Mouse (Mus musculus): ENCODE measurements at regions not wholly inside any gene's neighbourhood (a gene's known extent, or its start where the extent isn't known, plus 50 kb on each side); places are given as distances from the start of the nearest gene placed in this dataset.
A peak's percentile ranks its signal among the peaks of the same experiment; 100 is the strongest.

GRCm38 (mm10) chr12:52389552-52389951 is 114.2 kb upstream of the Arhgap5 start:
- no peaks in the 10 kb centered on the region for H3K9me3 ChIP-seq
- 0 out of 2 replicates have a peak, but pooled peaks cover 7% of the 10 kb centered on the region for H3K4me1 ChIP-seq
- no peak overlapping the region for H3K4me3 ChIP-seq
- no peak overlapping the region for H3K4me2 ChIP-seq
- H3K27ac ChIP-seq = no peak overlapping the region
- H3K36me3 ChIP-seq = no peaks in the 10 kb centered on the region
- H3K9ac ChIP-seq = no peak overlapping the region
- H3K27me3 ChIP-seq = no peaks in the 10 kb centered on the region
- WGBS = 77% methylated on average over 5 of the region's 5 CpGs
- ATAC-seq (ENCODE audit: borderline replicate concordance, extremely low read depth, low FRiP score, low TSS enrichment) = no peak

GRCm38 (mm10) chr12:52390242-52390641 is 113.5 kb upstream of the Arhgap5 start:
- Histone ChIP-seq H3K36me3 (no peaks in the 10 kb centered on the region), H3K4me2 (no peak overlapping the region), H3K9me3 (no peaks in the 10 kb centered on the region), H3K27me3 (no peaks in the 10 kb centered on the region), H3K4me1 (0 out of 2 replicates have a peak, but pooled peaks cover 7% of the 10 kb centered on the region), H3K27ac (no peak overlapping the region), H3K9ac (no peak overlapping the region), H3K4me3 (no peak overlapping the region)
- 38% methylated on average over 4 of the region's 4 CpGs for WGBS
- peak; percentile 54 for ATAC-seq (ENCODE audit: borderline replicate concordance, extremely low read depth, low FRiP score, low TSS enrichment)

- ATAC-seq (ENCODE audit: borderline replicate concordance, extremely low read depth, low FRiP score, low TSS enrichment) = no peak
- H3K9ac ChIP-seq = no peak overlapping the region
Observed at GRCm38 (mm10) chr12:52392636-52393035, 111.1 kb upstream of the Arhgap5 start.

GRCm38 (mm10) chr12:52393981-52394718 is 109.6 kb upstream of the Arhgap5 start:
- no peak overlapping the region for H3K4me3 ChIP-seq
- peaks cover 30% of the 10 kb centered on the region; the same call in 1 of the 2 replicates for H3K4me1 ChIP-seq
- no peak overlapping the region for H3K9ac ChIP-seq
- no peaks in the 10 kb centered on the region for H3K36me3 ChIP-seq
- H3K27ac ChIP-seq = peak overlapping the region; percentile 11; the same call in 1 of the 2 replicates
- H3K27me3 ChIP-seq = no peaks in the 10 kb centered on the region
- no peaks in the 10 kb centered on the region for H3K9me3 ChIP-seq
- peak; percentile 28; the same call in 1 of the 2 replicates for ATAC-seq (ENCODE audit: borderline replicate concordance, extremely low read depth, low FRiP score, low TSS enrichment)
- 46% methylated on average over 15 of the region's 15 CpGs for WGBS
- no peak overlapping the region for H3K4me2 ChIP-seq

More at GRCm38 (mm10) chr12:52392636-52393035, 111.1 kb upstream of the Arhgap5 start:
- H3K27me3 ChIP-seq = no peaks in the 10 kb centered on the region
- 71% methylated on average over 4 of the region's 4 CpGs for WGBS
- H3K4me2 ChIP-seq = no peak overlapping the region
- H3K36me3 ChIP-seq = no peaks in the 10 kb centered on the region
- H3K4me1 ChIP-seq = peaks cover 24% of the 10 kb centered on the region; the same call in 1 of the 2 replicates
- no peak overlapping the region for H3K27ac ChIP-seq
- no peak overlapping the region for H3K4me3 ChIP-seq
- H3K9me3 ChIP-seq = no peaks in the 10 kb centered on the region

- ATAC-seq (ENCODE audit: borderline replicate concordance, extremely low read depth, low FRiP score, low TSS enrichment) = no peak
- WGBS = 84% methylated on average over 3 of the region's 3 CpGs
- no peaks in the 10 kb centered on the region for H3K36me3 ChIP-seq
- H3K9me3 ChIP-seq = no peaks in the 10 kb centered on the region
- H3K9ac ChIP-seq = no peak overlapping the region
- H3K27me3 ChIP-seq = no peaks in the 10 kb centered on the region
- peak overlapping the region; percentile 11; the same call in 1 of the 2 replicates for H3K27ac ChIP-seq
- no peak overlapping the region for H3K4me3 ChIP-seq
- H3K4me2 ChIP-seq = no peak overlapping the region
- H3K4me1 ChIP-seq = peaks cover 30% of the 10 kb centered on the region; the same call in 1 of the 2 replicates
Observed at GRCm38 (mm10) chr12:52394719-52395062, 109.1 kb upstream of the Arhgap5 start.

GRCm38 (mm10) chr12:52395111-52395510 is 108.7 kb upstream of the Arhgap5 start:
- Histone ChIP-seq H3K4me2 (no peak overlapping the region), H3K9me3 (no peaks in the 10 kb centered on the region), H3K27me3 (no peaks in the 10 kb centered on the region), H3K9ac (no peak overlapping the region), H3K27ac (no peak overlapping the region), H3K36me3 (no peaks in the 10 kb centered on the region), H3K4me3 (no peak overlapping the region), H3K4me1 (peaks cover 29% of the 10 kb centered on the region; the same call in 1 of the 2 replicates)
- no peak for ATAC-seq (ENCODE audit: borderline replicate concordance, extremely low read depth, low FRiP score, low TSS enrichment)
- 71% methylated on average over 4 of the region's 4 CpGs for WGBS

- Histone ChIP-seq H3K4me2 (no peak overlapping the region), H3K9me3 (no peaks in the 10 kb centered on the region), H3K9ac (no peak overlapping the region), H3K36me3 (no peaks in the 10 kb centered on the region), H3K27ac (no peak overlapping the region), H3K27me3 (no peaks in the 10 kb centered on the region), H3K4me1 (peaks cover 26% of the 10 kb centered on the region; the same call in 1 of the 2 replicates), H3K4me3 (no peak overlapping the region)
- 45% methylated on average over 14 of the region's 14 CpGs for WGBS
- no peak for ATAC-seq (ENCODE audit: borderline replicate concordance, extremely low read depth, low FRiP score, low TSS enrichment)
Observed at GRCm38 (mm10) chr12:52396178-52396841, 107.5 kb upstream of the Arhgap5 start.

- peaks cover 26% of the 10 kb centered on the region; the same call in 1 of the 2 replicates for H3K4me1 ChIP-seq
Observed at GRCm38 (mm10) chr12:52397718-52398510, 105.9 kb upstream of the Arhgap5 start.

GRCm38 (mm10) chr12:52398511-52398975 is 105.2 kb upstream of the Arhgap5 start:
- H3K4me1 ChIP-seq = peaks cover 26% of the 10 kb centered on the region; the same call in 1 of the 2 replicates
- no peak overlapping the region for H3K9ac ChIP-seq
- no peak for ATAC-seq (ENCODE audit: borderline replicate concordance, extremely low read depth, low FRiP score, low TSS enrichment)
- 42% methylated on average over 6 of the region's 6 CpGs for WGBS
- no peaks in the 10 kb centered on the region for H3K9me3 ChIP-seq
- H3K4me2 ChIP-seq = no peak overlapping the region
- no peak overlapping the region for H3K4me3 ChIP-seq
- no peaks in the 10 kb centered on the region for H3K27me3 ChIP-seq
- no peak overlapping the region for H3K27ac ChIP-seq
- no peaks in the 10 kb centered on the region for H3K36me3 ChIP-seq

More at GRCm38 (mm10) chr12:52397718-52398510, 105.9 kb upstream of the Arhgap5 start:
- WGBS = 58% methylated on average over 2 of the region's 2 CpGs
- H3K36me3 ChIP-seq = no peaks in the 10 kb centered on the region
- H3K9me3 ChIP-seq = no peaks in the 10 kb centered on the region
- H3K9ac ChIP-seq = no peak overlapping the region
- no peak overlapping the region for H3K4me2 ChIP-seq
- no peak overlapping the region for H3K4me3 ChIP-seq
- H3K27ac ChIP-seq = no peak overlapping the region
- H3K27me3 ChIP-seq = no peaks in the 10 kb centered on the region
- ATAC-seq (ENCODE audit: borderline replicate concordance, extremely low read depth, low FRiP score, low TSS enrichment) = no peak

- H3K4me1 ChIP-seq = peaks cover 23% of the 10 kb centered on the region; the same call in 1 of the 2 replicates
- H3K4me3 ChIP-seq = no peak overlapping the region
- ATAC-seq (ENCODE audit: borderline replicate concordance, extremely low read depth, low FRiP score, low TSS enrichment) = no peak
- no peaks in the 10 kb centered on the region for H3K36me3 ChIP-seq
- no peaks in the 10 kb centered on the region for H3K27me3 ChIP-seq
- H3K9ac ChIP-seq = no peak overlapping the region
- H3K4me2 ChIP-seq = no peak overlapping the region
- no peaks in the 10 kb centered on the region for H3K9me3 ChIP-seq
- WGBS = 49% methylated on average over 3 of the region's 3 CpGs
- no peak overlapping the region for H3K27ac ChIP-seq
Observed at GRCm38 (mm10) chr12:52400099-52400498, 103.7 kb upstream of the Arhgap5 start.

- Histone ChIP-seq H3K4me1 (peaks cover 6% of the 10 kb centered on the region; the same call in 1 of the 2 replicates), H3K27me3 (no peaks in the 10 kb centered on the region), H3K4me3 (no peak overlapping the region), H3K9ac (no peak overlapping the region), H3K4me2 (no peak overlapping the region), H3K36me3 (no peaks in the 10 kb centered on the region), H3K27ac (no peak overlapping the region), H3K9me3 (no peaks in the 10 kb centered on the region)
- 96% methylated on average over 4 of the region's 4 CpGs for WGBS
- no peak for ATAC-seq (ENCODE audit: borderline replicate concordance, extremely low read depth, low FRiP score, low TSS enrichment)
Observed at GRCm38 (mm10) chr12:52402711-52403110, 101.1 kb upstream of the Arhgap5 start.

Measured in lung, embryonic 15.5 days (tissue).